In genomic region chr3:68935498-68935897, GRCm38 (mm10) we compare ENCODE assay signal across 8 mouse cellular contexts.
A peak's percentile ranks its signal among the peaks of the same experiment; 100 is the strongest.
DNase-seq lines count a peak whose midpoint lies in the region; ATAC-seq lines count a peak whose summit lies in the region.

No protein-coding gene starts in this region.

- no peak overlapping the region for H3K9ac ChIP-seq in midbrain, embryonic 11.5 days (ENCODE audit: low read length)

- no peak overlapping the region for H3K4me3 ChIP-seq in midbrain, embryonic 11.5 days (ENCODE audit: low read depth, low read length)

- H3K9me3 ChIP-seq in midbrain, embryonic 11.5 days (ENCODE audit: control insufficient read depth, low read length): no peaks in the 10 kb centered on the region

- whole genome bisulfite sequencing in midbrain, embryonic 11.5 days: 94% methylated on average over 1 of the region's 1 CpGs

- ATAC-seq in midbrain, embryonic 11.5 days (ENCODE audit: low FRiP score): no peak

- H3K36me3 ChIP-seq in midbrain, embryonic 11.5 days (ENCODE audit: control insufficient read depth, insufficient read depth, low read length): 0 out of 2 replicates have a peak, but pooled peaks cover 7% of the 10 kb centered on the region

- no peak overlapping the region for H3K27ac ChIP-seq in midbrain, embryonic 11.5 days (ENCODE audit: low read depth, low read length)

- no peaks in the 10 kb centered on the region for H3K4me1 ChIP-seq in midbrain, embryonic 11.5 days (ENCODE audit: control insufficient read depth, insufficient read depth, low read length)

- H3K4me2 ChIP-seq in midbrain, embryonic 11.5 days: no peak overlapping the region

- no peaks in the 10 kb centered on the region for H3K27me3 ChIP-seq in midbrain, embryonic 11.5 days (ENCODE audit: control insufficient read depth, insufficient read depth, low read length)

- DNase-seq in embryo, embryonic 10 days (ENCODE audit: low spot score): peak; percentile 40
- no peak for DNase-seq in embryo, embryonic 9.5 days (ENCODE audit: extremely low spot score)
- peak; percentile 24 for DNase-seq in lung, postnatal 10 days
- DNase-seq in lung, postnatal 25 days (ENCODE audit: low spot score): no peak
- DNase-seq in embryo, embryonic 11 days: peak; percentile 20
- DNase-seq in thymus, postnatal 14 days: peak; percentile 59
- DNase-seq in midbrain, embryonic 11.5 days (ENCODE audit: low spot score, missing footprints): no peak
- DNase-seq in cerebellum, adult 9-10 months: no peak

Comparison
In these comparisons a context has a peak if more than half of its experiments do, and no peak if none do; other contexts are left out.
1. DNase-seq: peak in embryo, embryonic 10 days (single experiment), lung, postnatal 10 days (single experiment), embryo, embryonic 11 days (single experiment) and thymus, postnatal 14 days (single experiment); none in embryo, embryonic 9.5 days (single experiment), lung, postnatal 25 days (single experiment), midbrain, embryonic 11.5 days (single experiment) and cerebellum, adult 9-10 months (single experiment).